Mouse (Mus musculus) kidney, embryonic 15.5 days (tissue): ENCODE data around the gene Gck. TPM values are rescaled to one million over a fixed set of nuclear protein-coding genes. Genes with fewer than 3 reads are reported as not detected.
A peak's percentile ranks its signal among the peaks of the same experiment; 100 is the strongest.
"Not testable (repeated sequence)": the region's sequence is repeated elsewhere in the genome, so short reads cannot be mapped to it uniquely, and the experiment has no call there.

Experiments used
- ATAC-seq: fragments of 200-750 bp; cut with Nextera tagmentation; replicated peaks from 2 replicates; pipeline ENCODE4 v1.8.0; 2017; ENCODE audit warnings: moderate TSS enrichment; ENCODE audit not compliant: low FRiP score
- H3K27ac ChIP-seq: fragments of 300-500 bp; sonication (generic); 2 replicates; pipeline ENCODE4 v1.5.1; 2015; ENCODE audit warnings: mild to moderate bottlenecking, inconsistent platforms
- H3K27me3 ChIP-seq: fragments of 300-500 bp; sonication (generic); 2 replicates; pipeline ENCODE4 v1.6.1; 2015; ENCODE audit warnings: inconsistent platforms
- H3K36me3 ChIP-seq: fragments of 300-500 bp; sonication (generic); 2 replicates; pipeline ENCODE4 v1.6.1; 2015; ENCODE audit warnings: inconsistent platforms
- H3K4me1 ChIP-seq: fragments of 300-500 bp; sonication (generic); 2 replicates; pipeline ENCODE4 v1.6.1; 2015; ENCODE audit warnings: inconsistent platforms
- H3K4me2 ChIP-seq: fragments of 300-500 bp; sonication (generic); 2 replicates; pipeline ENCODE4 v1.6.1; 2015; ENCODE audit warnings: moderate library complexity, mild to moderate bottlenecking, inconsistent platforms
- H3K4me3 ChIP-seq: fragments of 300-500 bp; sonication (generic); replicated peaks from 2 replicates; pipeline ENCODE4 v1.5.1; 2015; ENCODE audit warnings: mild to moderate bottlenecking, inconsistent platforms
- H3K9ac ChIP-seq: fragments of 300-500 bp; sonication (generic); 2 replicates; pipeline ENCODE4 v1.6.1; 2015; ENCODE audit warnings: mild to moderate bottlenecking, inconsistent platforms
- H3K9me3 ChIP-seq: fragments of 300-500 bp; sonication (generic); replicated peaks from 2 replicates; pipeline ENCODE4 v1.6.1; 2016; ENCODE audit warnings: inconsistent platforms
- WGBS: fragments of 180-500 bp; shearing (Covaris S2); methylation state at CpG from one replicate; pipeline ENCODE4 v1.1.7; 2015; ENCODE audit warnings: mixed read lengths; 5-methylcytosine and 5-hydroxymethylcytosine counted together
- polyA plus RNA-seq: library from polyadenylated mRNA; unstranded; fragments of >200 nt; fragmentation: Nextera tagmentation; extraction: Ambion mirVana; gene quantifications from 2 replicates; pipeline ENCODE4 v1.2.1, GENCODE M21; 2015

The Gck gene
- polyA plus RNA-seq, 1 experiment from 2014 or later = 2.0 TPM

DNA sequence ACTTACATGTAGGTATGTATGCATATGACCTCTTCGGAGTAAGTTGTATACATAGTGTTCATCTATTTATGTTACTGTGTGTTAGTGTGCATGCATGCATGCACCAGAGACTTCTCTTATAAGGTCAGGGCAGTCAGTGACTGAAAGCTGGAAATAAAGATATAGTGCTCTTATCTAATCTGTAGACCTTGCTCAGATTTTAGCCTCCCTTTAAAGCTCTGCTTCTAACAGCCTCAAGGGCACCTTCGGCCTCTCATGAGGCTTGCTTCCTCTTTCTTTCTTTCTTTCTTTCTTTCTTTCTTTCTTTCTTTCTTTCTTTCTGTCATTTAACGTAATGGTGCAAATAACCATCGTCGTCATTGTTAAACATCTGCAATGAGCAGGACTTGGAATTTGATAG is 4.6 kb upstream of the Gck start:
- H3K9me3 ChIP-seq = no peaks in the 10 kb centered on the region
- 0 out of 2 replicates have a peak, but pooled peaks cover 8% of the 10 kb centered on the region for H3K36me3 ChIP-seq
- no peaks in the 10 kb centered on the region for H3K27me3 ChIP-seq
- no peak overlapping the region for H3K27ac ChIP-seq
- H3K9ac ChIP-seq = no peak overlapping the region
- H3K4me3 ChIP-seq = no peak overlapping the region
- peaks cover 40% of the 10 kb centered on the region for H3K4me1 ChIP-seq
- 79% methylated on average over 5 of the region's 5 CpGs for WGBS
- H3K4me2 ChIP-seq = no peak overlapping the region
- ATAC-seq = no peak

DNA sequence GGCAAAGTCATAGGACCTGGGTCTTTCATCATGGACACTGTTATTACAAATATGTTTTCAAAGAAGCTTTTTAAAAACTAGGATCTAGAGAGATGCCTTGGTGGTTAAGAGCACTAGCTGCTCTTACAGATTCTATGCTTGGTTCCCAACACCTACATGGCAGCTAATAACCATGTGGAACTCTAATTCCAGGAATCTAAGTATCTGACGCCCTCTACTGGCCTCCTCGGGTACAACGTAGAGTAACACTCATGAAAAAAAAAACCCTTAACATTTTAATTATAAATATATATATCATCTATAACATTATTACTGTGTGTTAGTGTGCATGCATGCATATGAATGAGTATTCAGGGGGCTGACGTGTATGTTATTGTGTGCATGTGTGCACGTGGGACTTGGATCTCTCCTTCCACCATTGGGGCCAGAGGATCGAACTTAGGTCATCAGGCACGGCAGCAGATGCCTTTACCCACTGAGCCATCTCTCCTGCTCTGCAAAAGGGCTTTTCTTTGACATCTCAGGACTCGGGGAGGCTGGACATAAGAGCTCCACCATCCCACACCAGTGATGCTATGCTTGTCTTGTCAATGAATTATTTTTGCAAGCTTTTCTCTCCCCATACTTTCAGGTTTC is 3.4 kb upstream of the Gck start:
- 40% methylated on average over 8 of the region's 8 CpGs for WGBS
- no peaks in the 10 kb centered on the region for H3K27me3 ChIP-seq
- H3K4me1 ChIP-seq = peaks cover 51% of the 10 kb centered on the region
- 0 out of 2 replicates have a peak, but pooled peaks cover 5% of the 10 kb centered on the region for H3K36me3 ChIP-seq
- H3K4me3 ChIP-seq = no peak overlapping the region
- 0 out of 2 replicates have a peak overlapping the region, but pooled peaks have one; percentile 10 for H3K27ac ChIP-seq
- no peak for ATAC-seq
- H3K9ac ChIP-seq = no peak overlapping the region
- H3K4me2 ChIP-seq = no peak overlapping the region
- no peaks in the 10 kb centered on the region for H3K9me3 ChIP-seq

DNA sequence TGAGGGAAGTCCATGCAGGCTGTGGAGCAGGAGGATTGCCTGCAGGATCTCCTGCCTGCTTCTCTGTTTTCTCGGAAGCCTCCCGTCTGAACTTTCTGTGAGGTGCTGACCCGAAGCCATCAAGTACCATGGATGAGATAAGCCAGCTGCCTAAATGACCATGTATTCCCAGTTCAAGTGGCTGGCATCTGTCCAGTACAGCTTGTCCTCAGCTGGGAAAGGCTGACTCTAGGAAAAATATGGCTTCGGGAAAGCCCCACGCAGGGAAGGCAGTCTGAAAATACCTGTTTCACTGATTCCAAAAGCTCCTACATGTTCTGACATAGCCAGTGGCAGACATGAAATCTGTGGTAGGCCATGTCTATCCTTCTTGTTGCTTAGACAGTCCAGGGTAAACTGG is 2.6 kb upstream of the Gck start:
- ATAC-seq = no peak
- Histone ChIP-seq H3K4me2 (no peak overlapping the region), H3K27me3 (no peaks in the 10 kb centered on the region), H3K4me3 (no peak overlapping the region), H3K4me1 (peaks cover 54% of the 10 kb centered on the region), H3K27ac (0 out of 2 replicates have a peak overlapping the region, but pooled peaks have one; percentile 10), H3K36me3 (0 out of 2 replicates have a peak, but pooled peaks cover 3% of the 10 kb centered on the region), H3K9ac (no peak overlapping the region), H3K9me3 (no peaks in the 10 kb centered on the region)
- WGBS = 30% methylated on average over 5 of the region's 5 CpGs

DNA sequence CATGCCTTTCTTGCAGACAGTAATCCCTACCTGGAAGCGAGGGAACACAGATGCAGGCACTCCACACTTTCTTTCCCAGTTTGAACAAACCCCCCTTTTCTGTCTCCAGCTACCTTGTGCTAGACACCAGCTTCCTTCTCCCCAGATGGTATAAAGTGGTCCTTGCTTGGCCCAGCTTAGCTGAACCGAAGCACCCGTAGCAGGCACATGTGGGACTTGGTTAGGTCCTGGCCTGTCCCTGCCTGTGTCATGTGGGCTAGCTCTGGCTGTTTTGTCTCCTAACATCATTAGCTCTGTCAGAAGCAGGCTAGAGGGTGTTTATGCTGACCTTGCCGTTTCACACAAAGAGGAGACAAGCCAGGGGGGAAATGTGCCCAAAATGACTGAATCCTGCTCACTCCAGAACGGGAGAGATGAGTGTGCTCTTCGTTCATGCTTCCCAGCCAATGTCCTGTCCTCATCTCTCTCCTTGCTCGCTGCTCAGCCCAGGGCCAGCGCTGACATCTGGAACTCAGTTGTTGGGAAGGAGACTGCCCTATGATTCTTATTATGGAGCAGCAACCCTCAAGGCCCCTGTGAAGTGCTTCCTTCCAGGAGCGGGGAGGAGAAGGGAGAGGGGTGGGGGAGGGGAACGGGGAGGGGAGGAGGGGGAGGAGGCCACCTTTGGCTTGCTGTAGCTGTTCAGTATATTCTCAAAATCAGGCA is 1.2 kb downstream of the Gck start:
- Histone ChIP-seq H3K27ac (no peak overlapping the region), H3K9me3 (no peaks in the 10 kb centered on the region), H3K4me3 (no peak overlapping the region), H3K4me2 (no peak overlapping the region), H3K4me1 (peaks cover 31% of the 10 kb centered on the region), H3K27me3 (no peaks in the 10 kb centered on the region), H3K36me3 (no peaks in the 10 kb centered on the region), H3K9ac (no peak overlapping the region)
- WGBS = 51% methylated on average over 10 of the region's 10 CpGs
- no peak for ATAC-seq

DNA sequence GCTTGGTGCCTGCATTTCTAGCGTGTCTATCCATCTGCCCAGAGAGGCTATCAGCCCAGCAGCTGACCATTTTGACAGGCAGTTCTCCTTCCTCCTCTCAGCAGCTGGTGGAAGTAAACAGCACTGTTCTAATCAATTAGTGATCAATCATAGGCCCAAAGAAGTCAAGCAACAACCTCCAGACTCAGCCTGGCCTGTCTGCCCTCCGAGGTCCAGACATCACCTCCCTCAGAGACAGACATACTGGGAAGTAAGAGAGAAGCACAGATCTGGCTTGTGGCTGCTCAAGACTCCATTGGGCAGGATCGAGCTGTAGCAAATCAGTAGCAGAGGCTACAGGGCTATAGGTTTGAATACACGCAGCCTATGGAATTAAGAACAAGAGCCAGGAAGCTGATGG is 2.1 kb downstream of the Gck start:
- Histone ChIP-seq H3K4me1 (peaks cover 29% of the 10 kb centered on the region), H3K4me3 (no peak overlapping the region), H3K27me3 (no peaks in the 10 kb centered on the region), H3K9me3 (no peaks in the 10 kb centered on the region), H3K27ac (no peak overlapping the region), H3K4me2 (no peak overlapping the region), H3K36me3 (no peaks in the 10 kb centered on the region), H3K9ac (no peak overlapping the region)
- no peak for ATAC-seq
- WGBS = 54% methylated on average over 4 of the region's 4 CpGs

DNA sequence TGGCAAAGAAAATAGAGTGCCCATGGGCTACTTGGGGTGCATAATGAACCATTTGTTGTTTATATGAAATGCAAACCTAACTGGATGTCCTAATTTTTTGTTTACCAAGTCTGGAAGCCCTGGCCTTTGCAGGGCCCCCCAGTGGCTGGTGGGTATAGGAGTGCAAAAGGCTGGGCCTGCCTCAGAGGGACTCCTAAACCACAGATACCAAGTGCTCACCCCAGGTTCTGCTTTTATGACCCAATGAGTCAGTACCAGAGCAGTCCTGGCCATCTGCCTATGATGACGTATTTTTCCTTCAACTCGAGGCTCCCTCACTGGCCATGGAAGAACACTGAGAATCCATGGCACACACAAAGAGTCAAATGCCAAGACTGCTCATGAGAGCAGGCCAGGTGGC is 4.8 kb downstream of the Gck start:
- ATAC-seq = no peak
- Histone ChIP-seq H3K36me3 (no peaks in the 10 kb centered on the region), H3K4me3 (no peak overlapping the region), H3K27me3 (no peaks in the 10 kb centered on the region), H3K27ac (no peak overlapping the region), H3K9ac (no peak overlapping the region), H3K9me3 (no peaks in the 10 kb centered on the region), H3K4me1 (peaks cover 22% of the 10 kb centered on the region), H3K4me2 (no peak overlapping the region)
- WGBS = 77% methylated on average over 2 of the region's 2 CpGs

DNA sequence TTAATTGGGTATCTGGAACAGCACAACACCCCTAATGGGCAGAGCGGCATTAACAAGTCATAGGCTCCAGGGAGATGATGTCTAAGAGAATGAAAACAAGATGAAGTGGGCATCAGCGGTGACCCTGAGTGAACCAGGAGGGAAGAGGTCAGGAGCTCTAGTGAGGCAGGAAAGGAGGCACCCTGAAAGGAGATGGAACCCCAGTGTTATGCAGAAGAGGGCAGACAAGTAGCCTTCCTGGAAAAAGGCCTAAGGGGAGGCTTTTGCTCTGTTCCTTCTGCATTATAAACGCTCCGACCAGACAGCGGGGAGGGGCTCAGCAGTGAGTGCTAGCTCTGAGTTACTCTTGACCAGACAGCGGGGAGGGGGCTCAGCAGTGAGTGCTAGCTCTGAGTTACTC is 6.9 kb downstream of the Gck start:
- H3K36me3 ChIP-seq = no peaks in the 10 kb centered on the region
- 74% methylated on average over 6 of the region's 6 CpGs for WGBS
- no peak overlapping the region for H3K9ac ChIP-seq
- H3K27me3 ChIP-seq = no peaks in the 10 kb centered on the region
- no peak overlapping the region for H3K27ac ChIP-seq
- H3K4me1 ChIP-seq = 0 out of 2 replicates have a peak, but pooled peaks cover 2% of the 10 kb centered on the region
- H3K4me2 ChIP-seq = no peak overlapping the region
- no peak overlapping the region for H3K4me3 ChIP-seq
- ATAC-seq = no peak
- no peaks in the 10 kb centered on the region for H3K9me3 ChIP-seq

DNA sequence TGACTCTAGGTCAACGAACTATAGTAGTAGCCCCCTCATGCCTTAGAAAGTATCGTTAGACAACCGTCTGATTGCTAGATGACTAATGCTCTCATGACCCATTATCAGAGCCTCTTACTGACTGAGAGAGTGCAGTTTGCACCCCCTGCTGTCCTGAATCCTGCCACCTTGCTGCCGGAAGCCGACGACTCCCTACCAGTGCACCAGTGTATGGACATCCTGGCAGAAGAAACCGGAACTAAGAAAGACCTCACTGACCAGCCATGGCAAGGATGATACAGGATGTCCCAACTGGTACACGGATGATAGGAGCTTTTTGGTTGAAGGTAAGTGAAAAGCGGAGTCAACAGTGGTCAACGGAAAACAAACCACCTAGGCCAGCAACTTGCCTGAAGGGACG is 15.3 kb downstream of the Gck start:
- not testable (repeated sequence) for H3K9me3 ChIP-seq, H3K4me3 ChIP-seq, ATAC-seq, H3K4me1 ChIP-seq, H3K27ac ChIP-seq, H3K9ac ChIP-seq, H3K27me3 ChIP-seq, H3K36me3 ChIP-seq, H3K4me2 ChIP-seq
- WGBS = 95% methylated on average over 11 of the region's 11 CpGs

DNA sequence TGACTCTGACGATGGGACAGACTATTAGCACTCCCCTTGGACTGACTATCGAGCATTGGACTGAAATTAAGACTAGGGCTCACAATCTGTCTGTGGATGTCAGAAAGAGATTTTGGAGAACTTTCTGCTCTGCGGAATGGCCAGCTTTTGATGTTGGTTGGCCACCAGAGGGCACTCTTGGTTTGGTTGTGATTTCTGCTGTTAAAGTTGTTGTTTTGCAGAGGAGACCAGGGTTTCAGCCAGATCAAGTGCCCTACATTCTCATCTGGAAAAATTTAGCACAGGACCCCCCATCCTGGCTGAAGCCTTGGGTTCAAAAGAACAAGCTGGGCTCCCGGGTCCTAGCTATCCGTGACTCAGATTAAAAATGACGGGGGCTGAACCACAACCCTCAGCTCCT is 17.9 kb downstream of the Gck start:
- not testable (repeated sequence) for H3K27me3 ChIP-seq, H3K27ac ChIP-seq, ATAC-seq, H3K9ac ChIP-seq, H3K36me3 ChIP-seq, H3K4me2 ChIP-seq, H3K4me3 ChIP-seq, H3K9me3 ChIP-seq, H3K4me1 ChIP-seq
- 91% methylated on average over 6 of the region's 6 CpGs for WGBS

DNA sequence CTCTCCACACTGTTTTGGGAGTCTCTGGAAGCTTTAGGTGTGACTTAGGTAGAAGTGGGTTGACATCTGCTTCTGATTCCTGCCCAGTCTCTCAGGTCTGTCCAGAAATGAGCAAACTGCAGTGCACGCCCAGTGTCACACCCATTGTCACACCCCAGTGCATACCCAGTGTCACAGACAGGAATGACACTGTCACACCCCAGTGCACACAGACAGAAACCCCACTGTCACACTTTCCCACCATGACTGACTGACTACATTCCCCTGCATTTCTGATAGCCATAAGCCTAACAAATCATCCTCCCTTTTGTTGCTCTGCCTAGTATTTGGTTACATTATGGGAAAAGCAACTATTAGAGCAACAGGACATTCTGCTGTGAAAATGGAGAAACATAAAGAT is 19.3 kb downstream of the Gck start:
- H3K27me3 ChIP-seq = no peaks in the 10 kb centered on the region
- ATAC-seq = no peak
- H3K4me3 ChIP-seq = no peak overlapping the region
- no peak overlapping the region for H3K4me2 ChIP-seq
- peaks cover 6% of the 10 kb centered on the region; the same call in 1 of the 2 replicates for H3K9me3 ChIP-seq
- no peaks in the 10 kb centered on the region for H3K36me3 ChIP-seq
- 42% methylated on average over 1 of the region's 1 CpGs for WGBS
- no peak overlapping the region for H3K9ac ChIP-seq
- H3K27ac ChIP-seq = no peak overlapping the region
- H3K4me1 ChIP-seq = no peaks in the 10 kb centered on the region

DNA sequence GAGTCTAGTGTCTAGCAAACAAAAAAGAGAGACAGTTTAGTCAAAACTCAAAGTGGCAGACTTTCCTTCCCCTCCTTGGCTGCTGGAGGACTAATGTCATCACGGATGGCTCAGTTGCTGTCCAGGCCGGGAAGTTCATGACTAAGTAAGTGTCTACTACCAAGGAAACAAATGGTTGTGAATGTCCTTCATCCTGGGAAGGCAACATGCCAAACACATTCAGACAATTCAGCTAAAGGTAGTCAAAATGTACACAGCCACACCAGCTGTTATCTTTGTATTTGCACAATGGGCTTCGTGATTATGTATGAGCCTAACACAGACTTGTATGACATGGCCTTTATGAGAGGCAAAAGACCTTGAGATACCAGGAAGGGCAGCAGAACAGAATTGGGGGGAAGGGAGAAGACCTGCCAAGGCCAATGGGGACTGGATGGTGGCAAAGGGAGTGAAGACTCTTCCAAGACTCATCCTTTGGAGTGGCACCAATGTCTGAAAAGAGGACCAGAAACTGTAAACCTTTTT is 23.1 kb downstream of the Gck start:
- Histone ChIP-seq H3K27me3 (no peaks in the 10 kb centered on the region), H3K4me2 (no peak overlapping the region), H3K4me3 (no peak overlapping the region), H3K9ac (no peak overlapping the region), H3K27ac (no peak overlapping the region), H3K9me3 (no peaks in the 10 kb centered on the region), H3K36me3 (no peaks in the 10 kb centered on the region), H3K4me1 (no peaks in the 10 kb centered on the region)
- WGBS = 81% methylated on average over 3 of the region's 3 CpGs
- ATAC-seq = no peak

DNA sequence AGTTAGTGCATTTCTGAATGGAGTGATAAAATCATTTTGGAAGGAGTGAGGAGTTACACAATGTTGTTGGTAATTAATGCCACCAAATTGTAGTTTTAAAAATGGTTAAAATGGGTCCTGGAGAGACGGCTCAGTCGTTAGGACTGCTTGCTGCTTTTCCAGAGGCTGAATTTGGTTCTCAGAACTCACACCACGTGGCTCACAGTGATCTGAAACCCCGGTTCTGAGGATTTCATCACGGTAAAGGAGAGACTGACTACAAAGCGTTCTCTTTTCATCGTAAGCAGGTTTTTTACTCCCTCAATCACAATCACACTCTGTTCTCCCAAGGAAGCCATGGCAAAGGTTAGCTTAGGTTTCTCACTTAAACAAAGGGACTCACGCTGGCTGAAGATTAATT is 25.2 kb downstream of the Gck start:
- Histone ChIP-seq H3K9ac (no peak overlapping the region), H3K36me3 (no peaks in the 10 kb centered on the region), H3K4me1 (0 out of 2 replicates have a peak, but pooled peaks cover 5% of the 10 kb centered on the region), H3K4me2 (no peak overlapping the region), H3K27me3 (no peaks in the 10 kb centered on the region), H3K9me3 (no peaks in the 10 kb centered on the region), H3K27ac (no peak overlapping the region), H3K4me3 (no peak overlapping the region)
- 65% methylated on average over 8 of the region's 8 CpGs for WGBS
- no peak for ATAC-seq
